Mouse (Mus musculus) thymus, adult 2 months (tissue): ENCODE measurements around the gene Stam2.

Experiments
- CTCF ChIP-seq: fragments of 200-500 bp; IDR thresholded peaks from 2 replicates; pipeline ENCODE4 v1.5.1; 2012; ENCODE audit warnings: mild to moderate bottlenecking, control low read depth, low read length, moderate library complexity, borderline replicate concordance; ENCODE audit not compliant: control insufficient read depth, poor library complexity, insufficient read depth; ENCODE audit errors: extremely low read depth
- POLR2A ChIP-seq: fragments of 200-500 bp; IDR thresholded peaks from 2 replicates; pipeline ENCODE4 v1.6.1; 2012; ENCODE audit warnings: mild to moderate bottlenecking, low read length, control low read depth, moderate library complexity; ENCODE audit not compliant: control insufficient read depth, poor library complexity, insufficient read depth; ENCODE audit errors: extremely low read depth

- TF ChIP-seq CTCF = no peak
- no peak for TF ChIP-seq POLR2A
Measured at GRCm38 (mm10) chr2:52756691-52757090, 14.6 kb upstream of the Stam2 start.
